Mouse (Mus musculus): ENCODE data around the gene Prss2. TPM values are rescaled to one million over a fixed set of nuclear protein-coding genes. Genes with fewer than 3 reads are reported as not detected.

Gene Prss2
- polyA plus RNA-seq, 1 experiment = 0.77 TPM

DNA sequence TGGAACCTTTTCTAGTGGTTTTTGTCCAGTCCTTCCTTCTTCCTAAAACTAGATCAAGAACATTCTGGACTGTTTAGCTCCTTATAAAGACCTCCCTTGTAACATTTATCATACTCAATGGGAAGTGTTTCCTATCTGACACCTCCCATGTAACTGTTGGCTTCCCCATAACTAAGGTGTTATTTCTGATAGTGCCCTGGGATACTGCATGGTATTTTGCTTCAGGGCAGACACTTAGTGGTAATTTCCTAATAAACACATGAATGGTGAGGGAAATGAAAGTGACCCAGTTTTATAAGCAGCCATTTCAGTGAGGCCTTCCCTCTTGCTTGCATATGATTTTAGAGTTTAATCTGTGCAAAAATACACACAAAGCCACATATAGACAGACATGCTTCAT, 19.2 kb downstream of the Prss2 start:
- Histone ChIP-seq H3K36me3 (ENCODE audit: control insufficient read depth, insufficient read depth) (no peaks in the 10 kb centered on the region), H3K4me3 (ENCODE audit: insufficient read depth, poor library complexity, severe bottlenecking) (no peak overlapping the region), H3K79me3 (ENCODE audit: low read depth) (no peaks in the 10 kb centered on the region), H3K27me3 (ENCODE audit: control insufficient read depth, insufficient read depth, insufficient read length) (no peaks in the 10 kb centered on the region), H3ac (ENCODE audit: control insufficient read depth, insufficient read length, low read depth) (no peak overlapping the region), H3K79me2 (ENCODE audit: control insufficient read depth, insufficient read depth) (no peaks in the 10 kb centered on the region)
- TF ChIP-seq USF1 (IDR thresholded peaks at IDR 0.05; ENCODE audit: low read depth) (no peak), CEBPB (IDR thresholded peaks at IDR 0.05; ENCODE audit: low read depth) (no peak), FOSL1 (IDR thresholded peaks at IDR 0.05; ENCODE audit: insufficient read depth, low read length, poor library complexity, severe bottlenecking) (no peak), MYOG (IDR thresholded peaks at IDR 0.05; ENCODE audit: control insufficient read depth, extremely low read depth, insufficient read length) (no peak), MYOD1 (IDR thresholded peaks at IDR 0.05; ENCODE audit: control insufficient read depth, insufficient read length, low read depth) (no peak), CTCF (IDR thresholded peaks at IDR 0.05; ENCODE audit: control insufficient read depth, insufficient read depth, insufficient read length) (no peak), MAX (IDR thresholded peaks at IDR 0.05) (no peak)

GRCm38 (mm10) chr6:41541746-41542145, 20.2 kb downstream of the Prss2 start:
- no peaks in the 10 kb centered on the region for H3K27me3 ChIP-seq (ENCODE audit: control insufficient read depth, insufficient read depth, insufficient read length)
- H3K79me3 ChIP-seq (ENCODE audit: low read depth) = no peaks in the 10 kb centered on the region
- H3K79me2 ChIP-seq (ENCODE audit: control insufficient read depth, insufficient read depth) = no peaks in the 10 kb centered on the region
- no peak overlapping the region for H3ac ChIP-seq (ENCODE audit: control insufficient read depth, insufficient read length, low read depth)
- H3K36me3 ChIP-seq (ENCODE audit: control insufficient read depth, insufficient read depth) = no peaks in the 10 kb centered on the region
- no peak overlapping the region for H3K4me3 ChIP-seq (ENCODE audit: insufficient read depth, poor library complexity, severe bottlenecking)
- TF ChIP-seq MYOG (IDR thresholded peaks at IDR 0.05; ENCODE audit: control insufficient read depth, extremely low read depth, insufficient read length) = no peak
- TF ChIP-seq CTCF (IDR thresholded peaks at IDR 0.05; ENCODE audit: control insufficient read depth, insufficient read depth, insufficient read length) = no peak
- no peak for TF ChIP-seq MAX (IDR thresholded peaks at IDR 0.05)
- no peak for TF ChIP-seq MYOD1 (IDR thresholded peaks at IDR 0.05; ENCODE audit: control insufficient read depth, insufficient read length, low read depth)
- TF ChIP-seq USF1 (IDR thresholded peaks at IDR 0.05; ENCODE audit: low read depth) = no peak
- TF ChIP-seq CEBPB (IDR thresholded peaks at IDR 0.05; ENCODE audit: low read depth) = no peak
- no peak for TF ChIP-seq FOSL1 (IDR thresholded peaks at IDR 0.05; ENCODE audit: insufficient read depth, low read length, poor library complexity, severe bottlenecking)

DNA sequence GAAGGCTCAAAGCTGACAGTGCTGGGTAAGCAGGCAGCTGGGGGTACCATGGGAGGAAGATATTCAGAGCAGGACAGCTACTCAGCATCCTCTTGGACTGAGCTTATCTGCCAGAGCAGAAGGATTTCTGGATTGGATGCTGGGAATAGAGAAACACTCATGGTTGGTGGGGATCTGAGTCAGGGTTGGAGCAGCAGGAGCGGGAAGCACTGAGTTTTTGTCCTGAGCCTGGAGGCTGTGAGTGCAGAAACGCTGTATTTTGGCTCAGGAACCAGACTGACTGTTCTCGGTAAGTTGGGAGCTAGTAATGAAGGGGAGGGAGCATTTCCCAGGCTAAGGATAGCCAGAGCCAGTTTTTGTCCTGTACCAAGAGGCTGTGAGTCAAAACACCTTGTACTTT, 21.4 kb downstream of the Prss2 start:
- H3K36me3 ChIP-seq (ENCODE audit: control insufficient read depth, insufficient read depth) = no peaks in the 10 kb centered on the region
- no peaks in the 10 kb centered on the region for H3K79me2 ChIP-seq (ENCODE audit: control insufficient read depth, insufficient read depth)
- H3ac ChIP-seq (ENCODE audit: control insufficient read depth, insufficient read length, low read depth) = no peak overlapping the region
- no peak for TF ChIP-seq CEBPB (IDR thresholded peaks at IDR 0.05; ENCODE audit: low read depth)
- no peak for TF ChIP-seq FOSL1 (IDR thresholded peaks at IDR 0.05; ENCODE audit: insufficient read depth, low read length, poor library complexity, severe bottlenecking)
- TF ChIP-seq CTCF (IDR thresholded peaks at IDR 0.05; ENCODE audit: control insufficient read depth, insufficient read depth, insufficient read length) = no peak
- TF ChIP-seq MYOD1 (IDR thresholded peaks at IDR 0.05; ENCODE audit: control insufficient read depth, insufficient read length, low read depth) = no peak
- TF ChIP-seq MAX (IDR thresholded peaks at IDR 0.05) = no peak
- no peak for TF ChIP-seq MYOG (IDR thresholded peaks at IDR 0.05; ENCODE audit: control insufficient read depth, extremely low read depth, insufficient read length)
- TF ChIP-seq USF1 (IDR thresholded peaks at IDR 0.05; ENCODE audit: low read depth) = no peak
- H3K27me3 ChIP-seq (ENCODE audit: control insufficient read depth, insufficient read depth, insufficient read length) = no peaks in the 10 kb centered on the region
- H3K4me3 ChIP-seq (ENCODE audit: insufficient read depth, poor library complexity, severe bottlenecking) = no peak overlapping the region
- no peaks in the 10 kb centered on the region for H3K79me3 ChIP-seq (ENCODE audit: low read depth)

- no peak overlapping the region for H3ac ChIP-seq (ENCODE audit: control insufficient read depth, insufficient read length, low read depth)
- H3K79me2 ChIP-seq (ENCODE audit: control insufficient read depth, insufficient read depth) = no peaks in the 10 kb centered on the region
- H3K4me3 ChIP-seq (ENCODE audit: insufficient read depth, poor library complexity, severe bottlenecking) = no peak overlapping the region
- H3K79me3 ChIP-seq (ENCODE audit: low read depth) = no peaks in the 10 kb centered on the region
- H3K27me3 ChIP-seq (ENCODE audit: control insufficient read depth, insufficient read depth, insufficient read length) = no peaks in the 10 kb centered on the region
- TF ChIP-seq CTCF (IDR thresholded peaks at IDR 0.05; ENCODE audit: control insufficient read depth, insufficient read depth, insufficient read length) (no peak), USF1 (IDR thresholded peaks at IDR 0.05; ENCODE audit: low read depth) (no peak), CEBPB (IDR thresholded peaks at IDR 0.05; ENCODE audit: low read depth) (no peak), MYOG (IDR thresholded peaks at IDR 0.05; ENCODE audit: control insufficient read depth, extremely low read depth, insufficient read length) (no peak), MAX (IDR thresholded peaks at IDR 0.05) (no peak), MYOD1 (IDR thresholded peaks at IDR 0.05; ENCODE audit: control insufficient read depth, insufficient read length, low read depth) (no peak), FOSL1 (IDR thresholded peaks at IDR 0.05; ENCODE audit: insufficient read depth, low read length, poor library complexity, severe bottlenecking) (no peak)
- no peaks in the 10 kb centered on the region for H3K36me3 ChIP-seq (ENCODE audit: control insufficient read depth, insufficient read depth)
Observed at GRCm38 (mm10) chr6:41543411-41544050, 21.9 kb downstream of the Prss2 start.

DNA sequence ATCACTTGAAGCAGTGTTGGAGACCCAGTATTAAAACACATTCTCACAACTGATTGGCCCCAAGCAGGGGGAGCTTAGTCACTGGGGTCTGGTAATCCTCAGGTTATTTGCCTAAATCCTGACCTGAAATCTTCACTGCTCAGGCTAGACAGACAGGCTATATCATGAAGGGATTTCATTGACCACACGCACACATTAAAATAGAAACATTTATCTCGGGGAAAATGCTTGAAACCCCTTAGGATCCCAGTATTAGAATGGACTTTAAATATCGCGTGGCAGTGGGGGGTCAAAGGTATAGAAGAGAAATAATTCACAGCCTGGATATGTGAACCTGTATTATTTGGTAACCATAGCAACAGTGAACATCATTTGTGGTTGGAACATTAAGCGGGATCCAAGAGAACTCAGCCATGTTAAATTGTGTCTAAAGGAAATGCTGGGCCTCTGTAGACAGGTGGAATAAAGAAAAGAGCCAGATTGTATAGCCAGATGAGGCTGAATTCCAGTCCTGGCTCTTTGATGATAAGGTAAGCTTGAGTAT, 22.9 kb downstream of the Prss2 start:
- no peaks in the 10 kb centered on the region for H3K36me3 ChIP-seq (ENCODE audit: control insufficient read depth, insufficient read depth)
- no peak overlapping the region for H3ac ChIP-seq (ENCODE audit: control insufficient read depth, insufficient read length, low read depth)
- no peak overlapping the region for H3K4me3 ChIP-seq (ENCODE audit: insufficient read depth, poor library complexity, severe bottlenecking)
- TF ChIP-seq CEBPB (IDR thresholded peaks at IDR 0.05; ENCODE audit: low read depth) = no peak
- no peak for TF ChIP-seq USF1 (IDR thresholded peaks at IDR 0.05; ENCODE audit: low read depth)
- no peak for TF ChIP-seq MYOD1 (IDR thresholded peaks at IDR 0.05; ENCODE audit: control insufficient read depth, insufficient read length, low read depth)
- TF ChIP-seq FOSL1 (IDR thresholded peaks at IDR 0.05; ENCODE audit: insufficient read depth, low read length, poor library complexity, severe bottlenecking) = no peak
- no peak for TF ChIP-seq MAX (IDR thresholded peaks at IDR 0.05)
- TF ChIP-seq CTCF (IDR thresholded peaks at IDR 0.05; ENCODE audit: control insufficient read depth, insufficient read depth, insufficient read length) = no peak
- no peak for TF ChIP-seq MYOG (IDR thresholded peaks at IDR 0.05; ENCODE audit: control insufficient read depth, extremely low read depth, insufficient read length)
- H3K79me2 ChIP-seq (ENCODE audit: control insufficient read depth, insufficient read depth) = no peaks in the 10 kb centered on the region
- H3K79me3 ChIP-seq (ENCODE audit: low read depth) = no peaks in the 10 kb centered on the region
- no peaks in the 10 kb centered on the region for H3K27me3 ChIP-seq (ENCODE audit: control insufficient read depth, insufficient read depth, insufficient read length)

All from C2C12 (cell line).